In genomic region chr5:13628606-13629311, GRCm38 (mm10) we compare ENCODE assay signal across 7 mouse cellular contexts.
DNase-seq lines count a peak whose midpoint lies in the region; ATAC-seq lines count a peak whose summit lies in the region.

No protein-coding gene starts in this region.

- H3K9ac ChIP-seq in intestine, embryonic 14.5 days (ENCODE audit: low read length) = peak overlapping the region; percentile 27; the same call in 1 of the 2 replicates

- WGBS in intestine, embryonic 14.5 days = 11% methylated on average over 24 of the region's 24 CpGs

- peak overlapping the region; percentile 66 for H3K4me2 ChIP-seq in intestine, embryonic 14.5 days (ENCODE audit: low read length)

- H3K36me3 ChIP-seq in intestine, embryonic 14.5 days (ENCODE audit: control insufficient read depth, insufficient read depth, low read length) = no peaks in the 10 kb centered on the region

- no peak overlapping the region for H3K27ac ChIP-seq in intestine, embryonic 14.5 days (ENCODE audit: low read depth)

- intact Hi-C loops in gastrocnemius, postnatal 36 days (cut with DNase I) = no loop called here
- intact Hi-C loops in left cerebral cortex, postnatal 14 days (cut with DNase I) = loop anchor here (2.0 to 5.0 kb wide), 3 partner anchors 221 to 1066 kb away; no protein-coding TSS in a partner anchor

- H3K27me3 ChIP-seq in intestine, embryonic 14.5 days (replicated peaks; ENCODE audit: control insufficient read depth, insufficient read depth, low read length) = no peaks in the 10 kb centered on the region

- 0 out of 2 replicates have a peak, but pooled peaks cover 4% of the 10 kb centered on the region for H3K4me1 ChIP-seq in intestine, embryonic 14.5 days (replicated peaks; ENCODE audit: control insufficient read depth, insufficient read depth, low read length)

- peak; percentile 86 for ATAC-seq in intestine, embryonic 14.5 days (replicated peaks; ENCODE audit: low FRiP score, low TSS enrichment, low read depth)

- peak; percentile 85 for DNase-seq in adrenal gland, postnatal 10 days
- DNase-seq in embryo, embryonic 11.5 days (ENCODE audit: low read depth, low spot score) = peak; percentile 83
- DNase-seq in gastrocnemius, postnatal 36 days = peak; percentile 45 to 72
- DNase-seq in intestine, embryonic 14.5 days (ENCODE audit: low spot score) = peak; percentile 94
- DNase-seq in left cerebral cortex, postnatal 14 days (ENCODE audit: low spot score in 2 of 2) = peak; percentile 76 to 87
- DNase-seq in mesoderm, embryonic 11.5 days (ENCODE audit: low read depth, low spot score) = peak; percentile 92
- peak; percentile 55 for DNase-seq in skeletal muscle tissue, adult 2 months (ENCODE audit: low read depth, low spot score)

- no peaks in the 10 kb centered on the region for H3K9me3 ChIP-seq in intestine, embryonic 14.5 days (ENCODE audit: control insufficient read depth, low read length)

- H3K4me3 ChIP-seq in intestine, embryonic 14.5 days (ENCODE audit: low read depth, low read length) = peak overlapping the region; percentile 44
